9 mouse cellular contexts compared by ENCODE assay signal in genomic region chr12:104676535-104677370, GRCm38 (mm10).
DNase-seq lines count a peak whose midpoint lies in the region; ATAC-seq and TF ChIP-seq lines count a peak whose summit lies in the region.
"Had no signal": no experiment of that assay in that cellular context is flagged by ENCODE, and none has a peak within 500 bp of the region (broad histone marks: within the 10 kb centered on the region; RNA-seq: fewer than 3 reads in every experiment).

No protein-coding gene starts in this region.

- TF ChIP-seq CTCF in cerebellum, adult 2 months (IDR thresholded peaks at IDR 0.05; ENCODE audit: borderline replicate concordance, insufficient read depth, low read depth, low read length): no peak

- H3K9me3 ChIP-seq in kidney, embryonic 14.5 days (ENCODE audit: control insufficient read depth, low read length): no peaks in the 10 kb centered on the region
- no peaks in the 10 kb centered on the region for H3K9me3 ChIP-seq in embryonic facial prominence, embryonic 14.5 days (ENCODE audit: control insufficient read depth, low read length)
- no peaks in the 10 kb centered on the region for H3K9me3 ChIP-seq in hindbrain, embryonic 16.5 days (ENCODE audit: control insufficient read depth, low read length)
- H3K9me3 ChIP-seq in neural tube, embryonic 13.5 days: no peaks in the 10 kb centered on the region
- H3K9me3 ChIP-seq: embryonic facial prominence, embryonic 13.5 days had no signal

- H3K27me3 ChIP-seq in kidney, embryonic 14.5 days (ENCODE audit: control insufficient read depth, insufficient read depth, low read length): no peaks in the 10 kb centered on the region
- H3K27me3 ChIP-seq in embryonic facial prominence, embryonic 14.5 days (replicated peaks; ENCODE audit: control insufficient read depth, insufficient read depth, low read length): no peaks in the 10 kb centered on the region
- no peaks in the 10 kb centered on the region for H3K27me3 ChIP-seq in hindbrain, embryonic 16.5 days (replicated peaks; ENCODE audit: control insufficient read depth, insufficient read depth, low read length)
- H3K27me3 ChIP-seq in neural tube, embryonic 13.5 days: no peaks in the 10 kb centered on the region
- H3K27me3 ChIP-seq in cerebellum, adult 2 months (ENCODE audit: control insufficient read depth, insufficient read depth, low read length): no peaks in the 10 kb centered on the region
- H3K27me3 ChIP-seq: embryonic facial prominence, embryonic 13.5 days had no signal

- no peaks in the 10 kb centered on the region for H3K36me3 ChIP-seq in kidney, embryonic 14.5 days (ENCODE audit: control insufficient read depth, insufficient read depth, low read length)
- H3K36me3 ChIP-seq in embryonic facial prominence, embryonic 14.5 days (ENCODE audit: control insufficient read depth, insufficient read depth, low read length): no peaks in the 10 kb centered on the region
- H3K36me3 ChIP-seq in hindbrain, embryonic 16.5 days (ENCODE audit: control insufficient read depth, insufficient read depth, low read length): no peaks in the 10 kb centered on the region
- H3K36me3 ChIP-seq in neural tube, embryonic 13.5 days: no peaks in the 10 kb centered on the region
- H3K36me3 ChIP-seq: embryonic facial prominence, embryonic 13.5 days had no signal

- no peak overlapping the region for H3K4me2 ChIP-seq in kidney, embryonic 14.5 days (replicated peaks; ENCODE audit: low read depth, low read length)
- no peak overlapping the region for H3K4me2 ChIP-seq in embryonic facial prominence, embryonic 14.5 days (ENCODE audit: low read depth, low read length)
- H3K4me2 ChIP-seq in hindbrain, embryonic 16.5 days (ENCODE audit: low read length): no peak overlapping the region
- H3K4me2 ChIP-seq in neural tube, embryonic 13.5 days: no peak overlapping the region
- H3K4me2 ChIP-seq: embryonic facial prominence, embryonic 13.5 days had no signal

- H3K27ac ChIP-seq in kidney, embryonic 14.5 days (ENCODE audit: low read depth, low read length): no peak overlapping the region
- H3K27ac ChIP-seq in embryonic facial prominence, embryonic 14.5 days (replicated peaks; ENCODE audit: low read depth, low read length): no peak overlapping the region
- H3K27ac ChIP-seq in hindbrain, embryonic 16.5 days (ENCODE audit: low read depth, low read length): no peak overlapping the region
- no peak overlapping the region for H3K27ac ChIP-seq in neural tube, embryonic 13.5 days (replicated peaks)
- H3K27ac ChIP-seq in cerebellum, adult 2 months (ENCODE audit: insufficient read depth, low read length): no peak overlapping the region
- H3K27ac ChIP-seq: embryonic facial prominence, embryonic 13.5 days had no signal

- no peak overlapping the region for H3K9ac ChIP-seq in kidney, embryonic 14.5 days (ENCODE audit: low read depth, low read length)
- no peak overlapping the region for H3K9ac ChIP-seq in embryonic facial prominence, embryonic 14.5 days (ENCODE audit: low read depth, low read length)
- no peak overlapping the region for H3K9ac ChIP-seq in hindbrain, embryonic 16.5 days (ENCODE audit: low read depth, low read length)
- H3K9ac ChIP-seq in neural tube, embryonic 13.5 days: no peak overlapping the region
- H3K9ac ChIP-seq: embryonic facial prominence, embryonic 13.5 days had no signal

- DNase-seq in kidney, adult 8-10 months: no peak
- DNase-seq in embryonic facial prominence, embryonic 14.5 days (ENCODE audit: low spot score): no peak
- DNase-seq in layer of hippocampus, adult 8-10 months (ENCODE audit: low spot score in 2 of 2): no peak
- DNase-seq in gastrocnemius, postnatal 36 days: no peak
- no peak for DNase-seq in cerebellum, adult 2 months

- WGBS in kidney, embryonic 14.5 days: 73% methylated on average over 13 of the region's 13 CpGs
- 69% methylated on average over 13 of the region's 13 CpGs for WGBS in embryonic facial prominence, embryonic 14.5 days
- WGBS in hindbrain, embryonic 16.5 days: 57% methylated on average over 13 of the region's 13 CpGs
- WGBS in neural tube, embryonic 13.5 days: 58% methylated on average over 13 of the region's 13 CpGs
- 55% methylated on average over 13 of the region's 13 CpGs for WGBS in cerebellum, adult 2 months

- ATAC-seq in kidney, embryonic 14.5 days (ENCODE audit: low FRiP score, low TSS enrichment): peak; percentile 53; the same call in 1 of the 2 replicates
- ATAC-seq in embryonic facial prominence, embryonic 14.5 days (ENCODE audit: low read depth): peak; percentile 16; the same call in 1 of the 2 replicates
- peak; percentile 64 for ATAC-seq in hindbrain, embryonic 16.5 days
- peak; percentile 45 for ATAC-seq in neural tube, embryonic 13.5 days (ENCODE audit: low read depth)

- H3K4me3 ChIP-seq in kidney, embryonic 14.5 days (ENCODE audit: low read length): no peak overlapping the region
- no peak overlapping the region for H3K4me3 ChIP-seq in embryonic facial prominence, embryonic 14.5 days (ENCODE audit: low read depth, low read length)
- no peak overlapping the region for H3K4me3 ChIP-seq in hindbrain, embryonic 16.5 days (ENCODE audit: low read length)
- H3K4me3 ChIP-seq in neural tube, embryonic 13.5 days: no peak overlapping the region
- H3K4me3 ChIP-seq in cerebellum, adult 2 months (replicated peaks; ENCODE audit: insufficient read depth, low read depth, low read length): no peak overlapping the region
- H3K4me3 ChIP-seq: embryonic facial prominence, embryonic 13.5 days had no signal

- TF ChIP-seq POLR2A in cerebellum, adult 2 months (IDR thresholded peaks at IDR 0.05; ENCODE audit: borderline replicate concordance, insufficient read depth, low read length): no peak

- intact Hi-C loops in gastrocnemius, postnatal 36 days (cut with DNase I): no loop called here

- H3K4me1 ChIP-seq in kidney, embryonic 14.5 days (ENCODE audit: control insufficient read depth, insufficient read depth, low read length): peaks cover 4% of the 10 kb centered on the region; the same call in 1 of the 2 replicates
- H3K4me1 ChIP-seq in embryonic facial prominence, embryonic 14.5 days (ENCODE audit: control insufficient read depth, insufficient read depth, low read length): peaks cover 8% of the 10 kb centered on the region; the same call in 1 of the 2 replicates
- peaks cover 9% of the 10 kb centered on the region for H3K4me1 ChIP-seq in hindbrain, embryonic 16.5 days (ENCODE audit: control insufficient read depth, insufficient read depth, low read depth, low read length)
- H3K4me1 ChIP-seq in neural tube, embryonic 13.5 days (replicated peaks): peaks cover 21% of the 10 kb centered on the region
- H3K4me1 ChIP-seq in cerebellum, adult 2 months (ENCODE audit: control insufficient read depth, insufficient read depth, low read length): no peaks in the 10 kb centered on the region
